Mouse (Mus musculus) heart, embryonic 13.5 days (tissue): Measurements from ENCODE around the gene Cyp3a41b. TPM values are rescaled to one million over a fixed set of nuclear protein-coding genes. Genes with fewer than 3 reads are reported as not detected.
"Not testable (repeated sequence)": the region's sequence is repeated elsewhere in the genome, so short reads cannot be mapped to it uniquely, and the experiment has no call there.

Experiments
- ATAC-seq: fragments of 200-750 bp; cut with Nextera tagmentation; 2 replicates; pipeline ENCODE4 v1.8.0; 2017; ENCODE audit warnings: moderate TSS enrichment; ENCODE audit not compliant: insufficient number of reproducible peaks, low FRiP score, low TSS enrichment; ENCODE audit errors: extremely low read depth
- H3K27ac ChIP-seq: fragments of 300-500 bp; sonication (generic); replicated peaks from 2 replicates; pipeline ENCODE4 v1.5.1; 2015; ENCODE audit warnings: moderate library complexity, mild to moderate bottlenecking, inconsistent platforms
- H3K27me3 ChIP-seq: fragments of 300-500 bp; sonication (generic); replicated peaks from 2 replicates; pipeline ENCODE4 v1.6.1; 2015; ENCODE audit warnings: mild to moderate bottlenecking, inconsistent platforms
- H3K36me3 ChIP-seq: fragments of 300-500 bp; sonication (generic); 2 replicates; pipeline ENCODE4 v1.6.1; 2015; ENCODE audit warnings: mild to moderate bottlenecking, inconsistent platforms
- H3K4me1 ChIP-seq: fragments of 300-500 bp; sonication (generic); 2 replicates; pipeline ENCODE4 v1.6.1; 2015; ENCODE audit warnings: inconsistent platforms
- H3K4me2 ChIP-seq: fragments of 300-500 bp; sonication (generic); 2 replicates; pipeline ENCODE4 v1.6.1; 2015; ENCODE audit warnings: inconsistent platforms, mild to moderate bottlenecking, moderate library complexity
- H3K4me3 ChIP-seq: fragments of 300-500 bp; sonication (generic); 2 replicates; pipeline ENCODE4 v1.5.1; 2015; ENCODE audit warnings: moderate library complexity, mild to moderate bottlenecking, inconsistent platforms
- H3K9ac ChIP-seq: fragments of 300-500 bp; sonication (generic); 2 replicates; pipeline ENCODE4 v1.6.1; 2015; ENCODE audit warnings: inconsistent platforms, mild to moderate bottlenecking, moderate library complexity
- H3K9me3 ChIP-seq: fragments of 300-500 bp; sonication (generic); 2 replicates; pipeline ENCODE4 v1.6.1; 2016; ENCODE audit warnings: inconsistent platforms
- whole genome bisulfite sequencing: fragments of 180-500 bp; shearing (Covaris S2); methylation state at CpG from one replicate; pipeline ENCODE4 v1.1.7; 2015; ENCODE audit warnings: mixed read lengths; 5-methylcytosine and 5-hydroxymethylcytosine counted together
- polyA plus RNA-seq: library from polyadenylated mRNA; unstranded; fragments of >200 nt; fragmentation: Nextera tagmentation; extraction: Ambion mirVana; gene quantifications from 2 replicates; pipeline ENCODE4 v1.2.1, GENCODE M21; 2015

Gene Cyp3a41b
- polyA plus RNA-seq = not detected in 2 replicates

GRCm38 (mm10) chr5:145584630-145585029, at the start of gene Cyp3a41b:
Gene Cyp3a41b, minus strand, starts transcription at chr5:145584730.
- not testable (repeated sequence) for H3K9ac ChIP-seq, H3K36me3 ChIP-seq, H3K9me3 ChIP-seq, ATAC-seq, H3K4me1 ChIP-seq, H3K27me3 ChIP-seq, H3K27ac ChIP-seq, H3K4me2 ChIP-seq, H3K4me3 ChIP-seq
- 50% methylated on average over 1 of the region's 2 CpGs for WGBS

- peaks cover 80% of the 10 kb centered on the region for H3K9me3 ChIP-seq
- not testable (repeated sequence) for H3K9ac ChIP-seq, H3K27me3 ChIP-seq, H3K4me3 ChIP-seq, ATAC-seq, H3K4me2 ChIP-seq, H3K4me1 ChIP-seq, H3K27ac ChIP-seq, H3K36me3 ChIP-seq
- 69% methylated on average over 1 of the region's 1 CpGs for WGBS
Measured at GRCm38 (mm10) chr5:145632286-145632685, 47.8 kb upstream of the Cyp3a41b start.

- not testable (repeated sequence) for H3K27ac ChIP-seq, H3K4me3 ChIP-seq, H3K36me3 ChIP-seq, H3K9ac ChIP-seq, H3K4me2 ChIP-seq, H3K27me3 ChIP-seq, H3K4me1 ChIP-seq, ATAC-seq
- WGBS = 75% methylated on average over 1 of the region's 1 CpGs
- peaks cover 44% of the 10 kb centered on the region for H3K9me3 ChIP-seq
Measured at GRCm38 (mm10) chr5:145604891-145605290, 20.4 kb upstream of the Cyp3a41b start.

GRCm38 (mm10) chr5:145597851-145598250, 13.3 kb upstream of the Cyp3a41b start:
- H3K4me2 ChIP-seq, H3K4me1 ChIP-seq, ATAC-seq, H3K9ac ChIP-seq, H3K4me3 ChIP-seq, H3K27me3 ChIP-seq, H3K36me3 ChIP-seq, H3K27ac ChIP-seq: not testable (repeated sequence)
- WGBS = 66% methylated on average over 5 of the region's 5 CpGs
- H3K9me3 ChIP-seq = peaks cover 15% of the 10 kb centered on the region; the same call in 1 of the 2 replicates

- H3K4me1 ChIP-seq, H3K4me2 ChIP-seq, H3K27ac ChIP-seq, H3K9me3 ChIP-seq, H3K4me3 ChIP-seq, H3K9ac ChIP-seq, H3K27me3 ChIP-seq, H3K36me3 ChIP-seq, ATAC-seq: not testable (repeated sequence)
- WGBS = 54% methylated on average over 1 of the region's 1 CpGs
Measured at GRCm38 (mm10) chr5:145577321-145577720, 7.2 kb downstream of the Cyp3a41b start.

- not testable (repeated sequence) for H3K36me3 ChIP-seq, H3K27me3 ChIP-seq, H3K4me1 ChIP-seq, ATAC-seq, H3K9me3 ChIP-seq, H3K27ac ChIP-seq, H3K4me2 ChIP-seq, H3K4me3 ChIP-seq, H3K9ac ChIP-seq
- 71% methylated on average over 4 of the region's 4 CpGs for WGBS
Measured at GRCm38 (mm10) chr5:145575660-145576059, 8.9 kb downstream of the Cyp3a41b start.

- not testable (repeated sequence) for H3K4me1 ChIP-seq, H3K4me2 ChIP-seq, H3K27me3 ChIP-seq, H3K9ac ChIP-seq, H3K27ac ChIP-seq, H3K4me3 ChIP-seq, H3K9me3 ChIP-seq, ATAC-seq, H3K36me3 ChIP-seq
- WGBS = 57% methylated on average over 2 of the region's 2 CpGs
Measured at GRCm38 (mm10) chr5:145571922-145572321, 12.6 kb downstream of the Cyp3a41b start.

Other genes with a start within 250 kb of the Cyp3a41b start
- not detected in 2 replicates for gene Cyp3a57, start 239.5 kb downstream of the Cyp3a41b start, polyA plus RNA-seq
- gene Cyp3a16, start 115.0 kb downstream of the Cyp3a41b start, polyA plus RNA-seq = not detected in 2 replicates
- not detected in 2 replicates for gene Cyp3a41a, start 135.4 kb upstream of the Cyp3a41b start, polyA plus RNA-seq
- gene Cyp3a44, start 221.1 kb upstream of the Cyp3a41b start, polyA plus RNA-seq = not detected in 2 replicates